Mouse (Mus musculus) spleen, adult 12 weeks (tissue): ENCODE measurements at regions not wholly inside any gene's neighbourhood (a gene's known extent, or its start where the extent isn't known, plus 50 kb on each side); places are given as distances from the start of the nearest gene placed in this dataset.

Source experiments
- DNase-seq: peaks from one replicate; pipeline ENCODE4 v3.0.0; 2022; ENCODE audit warnings: low spot score

- no peak for DNase-seq
Observed at GRCm38 (mm10) chr3:130936980-130937379, 173.3 kb upstream of the Lef1 start.

- no peak for DNase-seq
Observed at GRCm38 (mm10) chr3:130936336-130936735, 173.9 kb upstream of the Lef1 start.

GRCm38 (mm10) chr3:130935926-130936315, 174.3 kb upstream of the Lef1 start:
- no peak for DNase-seq

GRCm38 (mm10) chr3:130935302-130935925, 174.9 kb upstream of the Lef1 start:
- DNase-seq: no peak

- no peak for DNase-seq
Observed at GRCm38 (mm10) chr3:130932723-130933122, 177.5 kb upstream of the Lef1 start.

GRCm38 (mm10) chr3:130932226-130932625, 178.0 kb upstream of the Lef1 start:
- DNase-seq: no peak

GRCm38 (mm10) chr3:130925000-130925399, 185.3 kb upstream of the Lef1 start:
- no peak for DNase-seq

- DNase-seq: no peak
Observed at GRCm38 (mm10) chr3:130923615-130923958, 186.7 kb upstream of the Lef1 start.

- no peak for DNase-seq
Observed at GRCm38 (mm10) chr3:130922812-130923614, 187.3 kb upstream of the Lef1 start.

GRCm38 (mm10) chr3:130921621-130922245, 188.5 kb upstream of the Lef1 start:
- DNase-seq: no peak

- no peak for DNase-seq
Observed at GRCm38 (mm10) chr3:130913812-130914211, 183.6 kb upstream of the Rpl34 start.

GRCm38 (mm10) chr3:130905101-130905500, 174.9 kb upstream of the Rpl34 start:
- no peak for DNase-seq

GRCm38 (mm10) chr3:130903329-130903728, 173.1 kb upstream of the Rpl34 start:
- no peak for DNase-seq

GRCm38 (mm10) chr3:130902376-130902775, 172.2 kb upstream of the Rpl34 start:
- no peak for DNase-seq

- DNase-seq: no peak
Observed at GRCm38 (mm10) chr3:130901343-130901742, 171.1 kb upstream of the Rpl34 start.

- DNase-seq: no peak
Observed at GRCm38 (mm10) chr3:130900846-130901245, 170.6 kb upstream of the Rpl34 start.

GRCm38 (mm10) chr3:130900054-130900840, 170.0 kb upstream of the Rpl34 start:
- DNase-seq: no peak

- DNase-seq: no peak
Observed at GRCm38 (mm10) chr3:130894168-130894814, 164.1 kb upstream of the Rpl34 start.

- DNase-seq: no peak
Observed at GRCm38 (mm10) chr3:130891310-130891709, 161.1 kb upstream of the Rpl34 start.

- DNase-seq: no peak
Observed at GRCm38 (mm10) chr3:130888587-130888986, 158.4 kb upstream of the Rpl34 start.

GRCm38 (mm10) chr3:130887540-130888312, 157.5 kb upstream of the Rpl34 start:
- DNase-seq: peak; percentile 19
